Mouse (Mus musculus) midbrain, postnatal 0 days (tissue): Measurements from ENCODE around the gene Mroh8. TPM values are rescaled to one million over a fixed set of nuclear protein-coding genes. Genes with fewer than 3 reads are reported as not detected.

Experiments used
- ATAC-seq: fragments of 200-750 bp; cut with Nextera tagmentation; 2 replicates; pipeline ENCODE4 v1.8.0; 2017; ENCODE audit warnings: moderate number of reproducible peaks, mild to moderate bottlenecking, moderate TSS enrichment, moderate library complexity; ENCODE audit not compliant: low FRiP score
- DNase-seq: peaks from one replicate; pipeline ENCODE4 v3.0.0-alpha.2; 2015; ENCODE audit warnings: low spot score
- H3K27ac ChIP-seq: fragments of 300-500 bp; sonication (generic); 2 replicates; pipeline ENCODE4 v1.5.1; 2014; ENCODE audit warnings: low read depth, mild to moderate bottlenecking, low read length, mixed read lengths
- H3K27me3 ChIP-seq: fragments of 300-500 bp; sonication (generic); 2 replicates; pipeline ENCODE4 v1.6.1; 2014; ENCODE audit warnings: low read length, control low read depth, mixed read lengths; ENCODE audit not compliant: insufficient read depth
- H3K36me3 ChIP-seq: fragments of 300-500 bp; sonication (generic); 2 replicates; pipeline ENCODE4 v1.6.1; 2014; ENCODE audit warnings: low read length, control low read depth, mixed read lengths; ENCODE audit not compliant: insufficient read depth
- H3K4me1 ChIP-seq: fragments of 300-500 bp; sonication (generic); 2 replicates; pipeline ENCODE4 v1.6.1; 2014; ENCODE audit warnings: mild to moderate bottlenecking, control low read depth, antibody characterized with exemption, low read length, mixed read lengths; ENCODE audit not compliant: insufficient read depth
- H3K4me2 ChIP-seq: fragments of 300-500 bp; sonication (generic); 2 replicates; pipeline ENCODE4 v1.6.1; 2014; ENCODE audit warnings: low read depth, mild to moderate bottlenecking, low read length, mixed read lengths; ENCODE audit not compliant: poor library complexity, severe bottlenecking
- H3K4me3 ChIP-seq: fragments of 300-500 bp; sonication (generic); 2 replicates; pipeline ENCODE4 v1.5.1; 2014; ENCODE audit warnings: low read depth, mild to moderate bottlenecking, low read length, moderate library complexity
- H3K9ac ChIP-seq: fragments of 300-500 bp; sonication (generic); replicated peaks from 2 replicates; pipeline ENCODE4 v1.6.1; 2014; ENCODE audit warnings: mild to moderate bottlenecking, low read length, moderate library complexity, mixed read lengths; ENCODE audit not compliant: poor library complexity, severe bottlenecking
- H3K9me3 ChIP-seq: fragments of 300-500 bp; sonication (generic); 2 replicates; pipeline ENCODE4 v1.6.1; 2016; ENCODE audit warnings: low read length, control low read depth
- CTCF ChIP-seq: IDR thresholded peaks from 2 replicates; pipeline ENCODE4 v1.5.1; 2016; ENCODE audit warnings: antibody characterized with exemption, mild to moderate bottlenecking
- WGBS: fragments of 180-500 bp; shearing (Covaris S2); extraction: QIAGEN DNeasy Blood & Tissue Kit; methylation state at CpG from one replicate; pipeline ENCODE4 v1.1.7; 2014; 5-methylcytosine and 5-hydroxymethylcytosine counted together
- polyA plus RNA-seq: library from polyadenylated mRNA; unstranded; fragments of >200 nt; fragmentation: Nextera tagmentation; extraction: Ambion mirVana; gene quantifications from 2 replicates; pipeline ENCODE4 v1.2.1, GENCODE M21; 2015
- total RNA-seq: library from RNA; depleted of rRNA; stranded (reverse); fragments of >200 nt; gene quantifications from 2 replicates; pipeline ENCODE4 v1.2.3, GENCODE M21; 2014

The Mroh8 gene
- total and polyA plus RNA-seq, 2 experiments from 2014 or later: 0.47 to 0.66 TPM

GRCm38 (mm10) chr2:157185022-157185660 is 94.2 kb downstream of the Mroh8 start:
- H3K4me3 ChIP-seq: no peak overlapping the region
- no peaks in the 10 kb centered on the region for H3K4me1 ChIP-seq
- TF ChIP-seq CTCF: no peak
- no peaks in the 10 kb centered on the region for H3K9me3 ChIP-seq
- H3K36me3 ChIP-seq: peaks cover 13% of the 10 kb centered on the region
- WGBS: 95% methylated on average over 13 of the region's 13 CpGs
- DNase-seq (no peak), ATAC-seq (no peak)
- no peak overlapping the region for H3K4me2 ChIP-seq
- no peak overlapping the region for H3K27ac ChIP-seq
- H3K9ac ChIP-seq: no peak overlapping the region
- H3K27me3 ChIP-seq: no peaks in the 10 kb centered on the region

- no peak overlapping the region for H3K9ac ChIP-seq
- H3K9me3 ChIP-seq: no peaks in the 10 kb centered on the region
- no peak overlapping the region for H3K4me2 ChIP-seq
- no peak for ATAC-seq
- TF ChIP-seq CTCF: no peak
- H3K27ac ChIP-seq: no peak overlapping the region
- H3K36me3 ChIP-seq: peaks cover 9% of the 10 kb centered on the region
- H3K27me3 ChIP-seq: no peaks in the 10 kb centered on the region
- 88% methylated on average over 6 of the region's 6 CpGs for WGBS
- no peak overlapping the region for H3K4me3 ChIP-seq
- DNase-seq: no peak
- H3K4me1 ChIP-seq: no peaks in the 10 kb centered on the region
Measured at GRCm38 (mm10) chr2:157178167-157178566, 101.2 kb downstream of the Mroh8 start.

GRCm38 (mm10) chr2:157176248-157176647 is 103.1 kb downstream of the Mroh8 start:
- DNase-seq (no peak), ATAC-seq (no peak)
- Histone ChIP-seq H3K27me3 (no peaks in the 10 kb centered on the region), H3K9me3 (no peaks in the 10 kb centered on the region), H3K36me3 (peaks cover 9% of the 10 kb centered on the region), H3K4me2 (no peak overlapping the region), H3K9ac (no peak overlapping the region), H3K4me3 (no peak overlapping the region), H3K27ac (no peak overlapping the region), H3K4me1 (no peaks in the 10 kb centered on the region)
- WGBS: 95% methylated on average over 3 of the region's 3 CpGs
- no peak for TF ChIP-seq CTCF

GRCm38 (mm10) chr2:157174416-157174815 is 104.9 kb downstream of the Mroh8 start:
- H3K9me3 ChIP-seq: no peaks in the 10 kb centered on the region
- WGBS: 77% methylated on average over 5 of the region's 5 CpGs
- no peak overlapping the region for H3K27ac ChIP-seq
- H3K9ac ChIP-seq: no peak overlapping the region
- no peak for DNase-seq
- no peaks in the 10 kb centered on the region for H3K27me3 ChIP-seq
- no peak for TF ChIP-seq CTCF
- no peak for ATAC-seq
- H3K4me3 ChIP-seq: no peak overlapping the region
- no peak overlapping the region for H3K4me2 ChIP-seq
- H3K4me1 ChIP-seq: no peaks in the 10 kb centered on the region
- peaks cover 9% of the 10 kb centered on the region for H3K36me3 ChIP-seq

- no peaks in the 10 kb centered on the region for H3K27me3 ChIP-seq
- no peak overlapping the region for H3K27ac ChIP-seq
- H3K36me3 ChIP-seq: peaks cover 9% of the 10 kb centered on the region
- 96% methylated on average over 6 of the region's 6 CpGs for WGBS
- no peak for DNase-seq
- H3K4me2 ChIP-seq: no peak overlapping the region
- H3K9me3 ChIP-seq: no peaks in the 10 kb centered on the region
- H3K4me1 ChIP-seq: no peaks in the 10 kb centered on the region
- ATAC-seq: no peak
- no peak overlapping the region for H3K9ac ChIP-seq
- TF ChIP-seq CTCF: no peak
- H3K4me3 ChIP-seq: no peak overlapping the region
Measured at GRCm38 (mm10) chr2:157173555-157173954, 105.8 kb downstream of the Mroh8 start.

- H3K9ac ChIP-seq: no peak overlapping the region
- H3K36me3 ChIP-seq: peaks cover 9% of the 10 kb centered on the region
- no peak overlapping the region for H3K4me3 ChIP-seq
- 96% methylated on average over 6 of the region's 6 CpGs for WGBS
- no peaks in the 10 kb centered on the region for H3K9me3 ChIP-seq
- ATAC-seq: no peak
- no peaks in the 10 kb centered on the region for H3K4me1 ChIP-seq
- no peak overlapping the region for H3K4me2 ChIP-seq
- H3K27me3 ChIP-seq: no peaks in the 10 kb centered on the region
- DNase-seq: no peak
- TF ChIP-seq CTCF: no peak
- no peak overlapping the region for H3K27ac ChIP-seq
Measured at GRCm38 (mm10) chr2:157172984-157173383, 106.4 kb downstream of the Mroh8 start.
